Comparison of ENCODE assay signal across 1 mouse cellular context in the genomic region with DNA sequence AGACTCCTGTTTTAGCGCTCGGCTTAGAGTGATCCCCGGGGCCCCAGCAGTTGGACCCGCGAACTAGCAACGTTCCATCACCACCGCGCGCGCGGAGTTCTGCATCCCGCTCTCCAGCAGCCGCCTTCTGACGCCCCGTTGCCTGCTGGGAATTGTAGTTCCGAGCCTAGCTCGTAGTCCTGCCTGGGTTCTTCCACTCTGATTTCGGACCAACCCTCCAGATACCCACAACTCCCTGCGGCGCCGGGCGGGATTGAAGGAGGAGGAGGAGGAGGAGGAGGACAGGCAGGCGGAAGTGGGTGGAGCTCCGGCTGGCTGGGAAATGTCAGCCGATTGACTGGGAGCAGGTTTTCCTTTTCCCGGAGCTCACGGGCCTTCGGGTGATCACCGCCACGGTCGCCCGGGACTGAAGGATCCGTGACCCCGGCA.
TF ChIP-seq lines count a peak whose summit lies in the region.

Lmbrd2 (plus strand) TSS at position 299 of the 429 bp plus-strand sequence.

TF ChIP-seq in MEL, 35 proteins besides CTCF, POLR2A, EP300 and RAD21 (continued from another document):
- no peak for TF ChIP-seq JUND (IDR thresholded peaks at IDR 0.05; ENCODE audit: low read depth, low read length)
- TF ChIP-seq ZNF384 (IDR thresholded peaks at IDR 0.05; ENCODE audit: low read depth, low read length), result no peak
